1 mouse cellular context compared by ENCODE assay signal in the genomic region with DNA sequence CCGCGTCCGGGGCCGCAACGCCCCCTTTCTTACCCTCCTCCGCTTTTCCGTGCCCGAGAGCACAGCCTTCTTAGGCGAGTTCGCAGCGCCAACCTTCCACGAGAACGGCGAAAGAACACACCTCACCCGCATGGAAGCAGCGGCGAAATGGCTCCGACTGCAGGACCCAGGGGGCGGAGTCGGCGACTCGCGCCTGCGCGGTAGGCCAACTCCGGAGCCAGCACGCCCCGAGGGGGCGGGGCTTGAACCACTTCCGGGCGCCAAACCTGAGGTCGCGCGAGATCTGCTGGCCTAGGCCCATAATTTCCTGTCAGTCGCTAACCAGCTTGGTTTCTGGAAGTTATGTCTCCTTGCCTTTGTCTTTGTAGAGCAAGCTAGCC.
TF ChIP-seq lines count a peak whose summit lies in the region.

Gene Dhx9 (minus strand): TSS at position 161 of the 380 bp plus-strand sequence.

TF ChIP-seq in CH12.LX, 34 proteins besides CTCF, POLR2A, EP300 and RAD21 (continued from another document):
- TF ChIP-seq MAZ (IDR thresholded peaks at IDR 0.05; ENCODE audit: low read depth, low read length) (no peak), MYC (IDR thresholded peaks at IDR 0.05; ENCODE audit: low read depth, low read length) (peak; percentile 81; the same call in 1 of the 2 replicates), SIN3A (IDR thresholded peaks at IDR 0.05; ENCODE audit: low read length) (peak; percentile 73; the same call in 1 of the 2 replicates), UBTF (IDR thresholded peaks at IDR 0.05; ENCODE audit: low read depth, low read length) (no peak), POLR2AphosphoS2 (IDR thresholded peaks at IDR 0.05; ENCODE audit: low read depth, low read length) (peak; percentile 97), JUND (conservative IDR thresholded peaks at IDR 0.05; ENCODE audit: low read depth, low read length) (no peak), PAX5 (IDR thresholded peaks at IDR 0.05; ENCODE audit: low read length) (no peak), MAFK (IDR thresholded peaks at IDR 0.05; ENCODE audit: insufficient replicate concordance, low read length) (no peak), MEF2A (IDR thresholded peaks at IDR 0.05; ENCODE audit: borderline replicate concordance, low read depth, low read length) (peak; percentile 54), CHD2 (IDR thresholded peaks at IDR 0.05; ENCODE audit: low read length) (peak; percentile 98), TBP (conservative IDR thresholded peaks at IDR 0.05; ENCODE audit: low read depth, low read length) (peak; percentile 91), NELFE (IDR thresholded peaks at IDR 0.05; ENCODE audit: low read depth, low read length) (peak; percentile 99), MXI1 (IDR thresholded peaks at IDR 0.05; ENCODE audit: low read depth, low read length) (peak; percentile 78), E2F4 (IDR thresholded peaks at IDR 0.05; ENCODE audit: insufficient replicate concordance, low read depth, low read length) (peak; percentile 96), ZC3H11A (IDR thresholded peaks at IDR 0.05; ENCODE audit: low read depth, low read length) (no peak), ELF1 (IDR thresholded peaks at IDR 0.05; ENCODE audit: low read depth, low read length) (peak; percentile 91)
